Mouse (Mus musculus): ENCODE data around the gene Gpr171. TPM values are rescaled to one million over a fixed set of nuclear protein-coding genes. Genes with fewer than 3 reads are reported as not detected.
"Not testable (repeated sequence)": the region's sequence is repeated elsewhere in the genome, so short reads cannot be mapped to it uniquely, and the experiment has no call there.

The Gpr171 gene
- total and polyA plus RNA-seq, 2 experiments from 2014 or later = 0.78 TPM; not detected in 1

DNA sequence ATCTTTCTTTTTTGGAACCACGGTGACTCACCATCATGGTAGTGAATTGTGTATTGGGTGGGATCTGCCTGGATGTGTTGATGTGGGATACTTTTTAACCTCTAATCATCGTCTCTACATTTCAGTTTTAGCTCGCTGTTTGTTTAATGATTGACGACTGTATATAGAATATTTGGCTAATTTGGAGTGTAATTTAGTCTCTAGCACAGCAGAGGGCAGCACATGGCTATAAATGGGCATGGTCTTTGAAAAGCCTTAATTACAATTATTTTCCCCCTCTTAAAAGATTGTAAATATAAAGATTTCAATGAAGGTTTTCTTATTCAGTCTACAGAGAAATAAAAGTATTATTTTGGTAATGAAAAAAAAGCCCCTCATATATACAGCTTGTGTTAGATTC, 24.3 kb downstream of the Gpr171 start:
- H3K9ac ChIP-seq (replicated peaks; ENCODE audit: low read length) = no peak overlapping the region
- ATAC-seq (no peak), DNase-seq (ENCODE audit: low spot score) (peak; percentile 67)
- TF ChIP-seq CTCF (IDR thresholded peaks at IDR 0.05; ENCODE audit: low read depth) = peak; percentile 60
- H3K4me1 ChIP-seq (ENCODE audit: insufficient read depth, low read length) = no peaks in the 10 kb centered on the region
- H3K27ac ChIP-seq = no peak overlapping the region
- no peak overlapping the region for H3K4me3 ChIP-seq (ENCODE audit: low read length)
- no peak overlapping the region for H3K4me2 ChIP-seq (ENCODE audit: low read depth, low read length)
- no peaks in the 10 kb centered on the region for H3K27me3 ChIP-seq (ENCODE audit: insufficient read depth, low read length)
- H3K36me3 ChIP-seq (ENCODE audit: insufficient read depth, low read length) = no peaks in the 10 kb centered on the region
- 55% methylated on average over 4 of the region's 4 CpGs for WGBS
- H3K9me3 ChIP-seq (ENCODE audit: low read length) = no peaks in the 10 kb centered on the region

DNA sequence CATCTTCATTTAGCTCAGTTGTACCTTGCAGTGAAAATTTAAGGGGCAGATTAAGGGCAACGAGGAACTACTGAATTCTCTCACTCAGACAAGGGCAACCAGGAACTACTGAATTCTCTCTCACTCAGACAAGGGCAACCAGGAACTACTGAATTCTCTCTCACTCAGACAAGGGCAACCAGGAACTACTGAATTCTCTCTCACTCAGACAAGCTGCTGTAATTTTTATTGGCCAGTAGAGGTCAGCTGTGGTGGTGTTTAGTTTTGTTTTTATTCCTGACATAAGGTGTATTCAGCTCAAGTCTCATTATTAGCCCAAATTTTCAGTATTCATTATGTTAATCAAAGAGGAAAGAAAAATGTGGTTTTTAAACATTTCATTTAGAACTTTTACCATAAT, 32.5 kb downstream of the Gpr171 start:
- not testable (repeated sequence) for H3K27me3 ChIP-seq (ENCODE audit: insufficient read depth, low read length); H3K36me3 ChIP-seq (ENCODE audit: insufficient read depth, low read length); H3K9ac ChIP-seq (replicated peaks; ENCODE audit: low read length); H3K9me3 ChIP-seq (ENCODE audit: low read length); H3K4me1 ChIP-seq (ENCODE audit: insufficient read depth, low read length); H3K27ac ChIP-seq; H3K4me3 ChIP-seq (ENCODE audit: low read length); H3K4me2 ChIP-seq (ENCODE audit: low read depth, low read length); ATAC-seq
- TF ChIP-seq CTCF (IDR thresholded peaks at IDR 0.05; ENCODE audit: low read depth) = peak; percentile 48
- WGBS = 87% methylated on average over 1 of the region's 1 CpGs
- peak; percentile 17 for DNase-seq (ENCODE audit: low spot score)

DNA sequence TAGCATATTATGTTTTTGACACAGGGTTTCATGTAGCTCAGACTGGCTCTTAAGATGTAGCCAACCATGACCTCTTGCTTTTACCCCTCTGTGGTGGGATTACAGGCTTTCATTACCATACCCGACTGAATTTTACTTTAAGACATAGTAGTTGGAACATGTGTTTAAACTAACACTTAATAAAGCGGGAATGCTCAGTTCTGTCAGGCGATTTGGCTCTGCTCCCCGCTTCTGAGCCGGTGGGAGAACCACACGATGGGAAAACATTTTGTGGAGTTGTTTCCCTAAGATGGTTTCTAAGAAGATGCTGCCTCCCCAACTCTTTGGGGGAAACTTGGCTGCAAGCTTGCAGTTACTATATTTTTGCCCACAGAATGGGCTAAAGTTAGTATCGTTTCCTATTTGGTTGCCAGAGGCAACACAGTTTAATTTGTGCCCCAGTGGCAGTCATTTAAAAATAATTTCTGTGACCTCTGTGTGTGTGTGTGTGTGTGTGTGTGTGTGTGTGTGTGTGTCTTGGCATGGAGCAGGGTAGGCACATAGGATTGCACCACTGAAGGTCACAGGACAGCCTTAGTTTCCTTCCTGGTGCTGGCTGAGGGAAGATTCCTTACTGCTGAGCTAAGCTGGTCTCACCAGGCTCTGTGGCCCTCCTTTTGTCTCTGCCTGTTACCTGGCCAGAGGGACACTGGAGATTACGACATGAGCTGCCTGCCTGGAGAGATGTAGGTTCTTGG, 34.9 kb downstream of the Gpr171 start:
- Histone ChIP-seq H3K4me1 (ENCODE audit: insufficient read depth, low read length) (no peaks in the 10 kb centered on the region), H3K4me3 (ENCODE audit: low read length) (no peak overlapping the region), H3K27ac (no peak overlapping the region), H3K27me3 (ENCODE audit: insufficient read depth, low read length) (no peaks in the 10 kb centered on the region), H3K4me2 (ENCODE audit: low read depth, low read length) (no peak overlapping the region), H3K9me3 (ENCODE audit: low read length) (no peaks in the 10 kb centered on the region), H3K36me3 (ENCODE audit: insufficient read depth, low read length) (no peaks in the 10 kb centered on the region), H3K9ac (replicated peaks; ENCODE audit: low read length) (no peak overlapping the region)
- DNase-seq (ENCODE audit: low spot score) (no peak), ATAC-seq (no peak)
- 63% methylated on average over 8 of the region's 8 CpGs for WGBS
- TF ChIP-seq CTCF (IDR thresholded peaks at IDR 0.05; ENCODE audit: low read depth) = no peak

DNA sequence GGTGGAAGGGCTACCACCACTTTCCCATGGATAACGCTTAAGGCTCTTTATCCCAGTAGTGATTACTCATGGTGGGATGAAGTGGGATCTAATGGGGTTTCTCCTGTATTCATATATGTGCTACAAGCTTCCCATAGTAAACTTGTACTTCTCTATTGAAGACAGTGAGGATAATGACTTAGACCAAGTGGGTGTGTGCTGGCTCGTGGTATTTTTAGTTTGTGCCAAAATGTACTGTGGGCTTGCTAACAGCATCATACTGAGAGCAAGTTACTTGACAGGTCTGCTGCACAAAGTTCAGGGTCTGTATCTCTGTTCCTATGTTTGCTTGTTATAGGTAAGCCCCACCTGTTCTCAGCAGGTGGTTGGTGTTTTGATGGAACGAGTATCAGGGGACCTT, 35.7 kb downstream of the Gpr171 start:
- H3K36me3 ChIP-seq (ENCODE audit: insufficient read depth, low read length) = no peaks in the 10 kb centered on the region
- no peak for ATAC-seq
- DNase-seq (ENCODE audit: low spot score) = no peak
- no peaks in the 10 kb centered on the region for H3K4me1 ChIP-seq (ENCODE audit: insufficient read depth, low read length)
- TF ChIP-seq CTCF (IDR thresholded peaks at IDR 0.05; ENCODE audit: low read depth) = no peak
- no peaks in the 10 kb centered on the region for H3K27me3 ChIP-seq (ENCODE audit: insufficient read depth, low read length)
- WGBS = 84% methylated on average over 3 of the region's 3 CpGs
- H3K4me2 ChIP-seq (ENCODE audit: low read depth, low read length) = no peak overlapping the region
- H3K9ac ChIP-seq (replicated peaks; ENCODE audit: low read length) = no peak overlapping the region
- H3K4me3 ChIP-seq (ENCODE audit: low read length) = no peak overlapping the region
- no peaks in the 10 kb centered on the region for H3K9me3 ChIP-seq (ENCODE audit: low read length)
- no peak overlapping the region for H3K27ac ChIP-seq

DNA sequence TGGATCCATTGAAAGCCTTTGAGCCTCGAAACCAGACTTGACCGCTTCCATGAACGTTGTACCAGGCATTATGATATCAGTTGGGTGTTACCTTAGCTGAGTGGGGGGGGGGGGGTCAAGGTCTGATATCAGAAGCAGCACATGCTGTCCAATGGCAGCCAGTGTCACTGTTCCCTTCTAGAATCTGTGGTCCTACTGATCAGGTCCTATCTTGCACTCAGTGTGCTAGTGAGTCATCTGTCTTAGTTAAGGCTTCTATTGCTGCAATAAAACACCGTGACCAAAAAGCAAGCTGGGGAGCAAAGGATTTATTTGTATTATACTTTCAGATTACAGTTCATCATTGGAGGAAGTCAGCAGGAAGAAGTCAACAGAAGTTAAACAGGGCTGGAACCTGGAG, 38.2 kb downstream of the Gpr171 start:
- H3K36me3 ChIP-seq (ENCODE audit: insufficient read depth, low read length) = no peaks in the 10 kb centered on the region
- TF ChIP-seq CTCF (IDR thresholded peaks at IDR 0.05; ENCODE audit: low read depth) = no peak
- H3K4me2 ChIP-seq (ENCODE audit: low read depth, low read length) = no peak overlapping the region
- H3K27me3 ChIP-seq (ENCODE audit: insufficient read depth, low read length) = no peaks in the 10 kb centered on the region
- 94% methylated on average over 4 of the region's 4 CpGs for WGBS
- ATAC-seq = no peak
- H3K4me1 ChIP-seq (ENCODE audit: insufficient read depth, low read length) = no peaks in the 10 kb centered on the region
- no peak overlapping the region for H3K27ac ChIP-seq
- no peak overlapping the region for H3K4me3 ChIP-seq (ENCODE audit: low read length)
- H3K9me3 ChIP-seq (ENCODE audit: low read length) = no peaks in the 10 kb centered on the region
- DNase-seq (ENCODE audit: low spot score) = no peak
- H3K9ac ChIP-seq (replicated peaks; ENCODE audit: low read length) = no peak overlapping the region

DNA sequence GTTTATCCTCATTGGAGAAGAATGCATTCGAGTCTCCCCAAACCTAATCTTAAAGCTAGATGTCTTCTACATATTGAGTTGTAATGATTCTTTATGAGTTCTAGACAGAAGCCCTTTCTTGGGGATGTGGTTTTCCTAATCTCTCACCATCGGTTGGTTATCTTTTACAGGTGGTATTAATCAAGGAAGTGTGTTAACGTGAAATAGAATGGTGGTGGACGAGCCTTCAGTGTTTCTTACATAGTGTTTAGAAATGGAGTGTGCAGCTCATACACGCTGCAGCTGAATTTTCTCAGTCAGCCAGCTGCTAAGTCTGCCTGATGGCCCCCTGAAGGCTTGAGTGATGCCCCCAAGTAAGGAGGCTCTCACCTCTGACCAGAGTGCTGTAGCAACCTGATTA, 39.5 kb downstream of the Gpr171 start:
- Histone ChIP-seq H3K4me2 (ENCODE audit: low read depth, low read length) (no peak overlapping the region), H3K27ac (no peak overlapping the region), H3K9me3 (ENCODE audit: low read length) (no peaks in the 10 kb centered on the region), H3K4me3 (ENCODE audit: low read length) (no peak overlapping the region), H3K9ac (replicated peaks; ENCODE audit: low read length) (no peak overlapping the region), H3K36me3 (ENCODE audit: insufficient read depth, low read length) (no peaks in the 10 kb centered on the region), H3K27me3 (ENCODE audit: insufficient read depth, low read length) (no peaks in the 10 kb centered on the region), H3K4me1 (ENCODE audit: insufficient read depth, low read length) (no peaks in the 10 kb centered on the region)
- DNase-seq (ENCODE audit: low spot score) (no peak), ATAC-seq (no peak)
- 71% methylated on average over 5 of the region's 5 CpGs for WGBS
- TF ChIP-seq CTCF (IDR thresholded peaks at IDR 0.05; ENCODE audit: low read depth) = no peak

DNA sequence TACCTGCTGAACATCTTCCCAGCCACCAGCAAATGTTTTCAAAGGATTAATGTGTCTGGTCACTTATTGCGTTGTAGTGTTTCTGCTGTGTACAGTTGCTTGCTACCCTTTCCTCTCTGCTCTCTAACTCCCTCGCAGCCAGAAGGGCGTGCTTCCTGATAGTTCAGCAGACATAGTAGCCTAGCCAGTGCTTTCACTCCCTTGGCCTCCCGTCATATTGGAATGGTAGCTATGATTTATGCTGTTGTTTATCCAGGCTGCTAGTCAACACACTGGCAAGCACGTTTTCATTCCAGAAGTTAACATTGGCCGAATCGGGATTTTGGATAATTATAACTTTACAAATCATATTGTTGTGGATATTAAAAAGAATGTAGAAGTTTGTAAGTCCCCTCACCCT, 41.5 kb downstream of the Gpr171 start:
- Histone ChIP-seq H3K4me2 (ENCODE audit: low read depth, low read length) (no peak overlapping the region), H3K27me3 (ENCODE audit: insufficient read depth, low read length) (no peaks in the 10 kb centered on the region), H3K36me3 (ENCODE audit: insufficient read depth, low read length) (no peaks in the 10 kb centered on the region), H3K9ac (replicated peaks; ENCODE audit: low read length) (no peak overlapping the region), H3K27ac (no peak overlapping the region), H3K4me3 (ENCODE audit: low read length) (no peak overlapping the region), H3K9me3 (ENCODE audit: low read length) (no peaks in the 10 kb centered on the region), H3K4me1 (ENCODE audit: insufficient read depth, low read length) (no peaks in the 10 kb centered on the region)
- no peak for DNase-seq (ENCODE audit: low spot score)
- WGBS = 86% methylated on average over 7 of the region's 7 CpGs
- TF ChIP-seq CTCF (IDR thresholded peaks at IDR 0.05; ENCODE audit: low read depth) = no peak
- ATAC-seq = no peak
